13 mouse cellular contexts compared by ENCODE assay signal in genomic region chr8:122763267-122763738, GRCm38 (mm10). TPM values are rescaled to one million over a fixed set of nuclear protein-coding genes. Genes with fewer than 3 reads are reported as not detected.
A peak's percentile ranks its signal among the peaks of the same experiment; 100 is the strongest.
DNase-seq lines count a peak whose midpoint lies in the region; ATAC-seq and TF ChIP-seq lines count a peak whose summit lies in the region.
"Had no signal": no experiment of that assay in that cellular context is flagged by ENCODE, and none has a peak within 500 bp of the region (broad histone marks: within the 10 kb centered on the region; RNA-seq: fewer than 3 reads in every experiment).

No protein-coding gene starts in this region.

- WGBS in heart, embryonic 16.5 days = 60% methylated on average over 14 of the region's 14 CpGs

- peak in 1 of 2 experiments; percentile 60; a peak in 1 of 4 replicates for TF ChIP-seq POLR2A in MEL (IDR thresholded peaks at IDR 0.05; ENCODE audit: control insufficient read depth in 1 of 2, insufficient read depth in 1 of 2, low read depth in 1 of 2, low read length in 2 of 2, poor library complexity in 1 of 2)

- peaks cover 0 to 75% of the 10 kb centered on the region in 2 experiments; a peak in 3 of 4 replicates for H3K36me3 ChIP-seq in MEL (ENCODE audit: control insufficient read depth in 1 of 2, insufficient read depth in 2 of 2, low read length in 2 of 2)
- no peaks in the 10 kb centered on the region for H3K36me3 ChIP-seq in heart, embryonic 16.5 days (ENCODE audit: control insufficient read depth, insufficient read depth)
- H3K36me3 ChIP-seq: forebrain, embryonic 10.5 days; heart, embryonic 15.5 days; limb, embryonic 12.5 days had no signal

- peak overlapping the region; percentile 75 for H3K9ac ChIP-seq in MEL (ENCODE audit: control insufficient read depth, low read depth, low read length, poor library complexity, severe bottlenecking)
- no peak overlapping the region for H3K9ac ChIP-seq in heart, embryonic 16.5 days (ENCODE audit: low read length)
- H3K9ac ChIP-seq: heart, embryonic 15.5 days; limb, embryonic 12.5 days had no signal

- TF ChIP-seq CTCF in MEL (IDR thresholded peaks at IDR 0.05 in 2 of 3, conservative IDR thresholded peaks at IDR 0.05 in 1 of 3; ENCODE audit: control insufficient read depth in 1 of 3, insufficient read depth in 1 of 3, low read depth in 2 of 3, low read length in 3 of 3, poor library complexity in 1 of 3, severe bottlenecking in 1 of 3) = no peak

- no peaks in the 10 kb centered on the region for H3K9me3 ChIP-seq in MEL (replicated peaks; ENCODE audit: insufficient read depth, low read length)
- no peaks in the 10 kb centered on the region for H3K9me3 ChIP-seq in heart, embryonic 16.5 days (replicated peaks; ENCODE audit: control insufficient read depth, low read length)
- H3K9me3 ChIP-seq: forebrain, embryonic 10.5 days; heart, embryonic 15.5 days; limb, embryonic 12.5 days had no signal

- TF ChIP-seq EP300 in MEL (IDR thresholded peaks at IDR 0.05; ENCODE audit: low read depth in 1 of 2, low read length in 2 of 2) = peak; percentile 61 to 90

- peaks cover 26% of the 10 kb centered on the region for H3K79me2 ChIP-seq in MEL (ENCODE audit: control insufficient read depth, insufficient read depth, low read length, poor library complexity)

- DNase-seq in gastrocnemius, adult 18-20 months (ENCODE audit: low spot score) = peak; percentile 22
- DNase-seq in gastrocnemius, adult 8-10 months (ENCODE audit: low spot score in 2 of 2) = no peak
- peak; percentile 92 for DNase-seq in MEL (ENCODE audit: low read depth, low spot score)
- DNase-seq in lung, postnatal 25 days (ENCODE audit: low spot score) = peak; percentile 26
- no peak for DNase-seq in B cell, adult 2 months
- no peak for DNase-seq in cerebellum, postnatal 36 days
- no peak for DNase-seq in left cerebral cortex, postnatal 36 days (ENCODE audit: low spot score in 2 of 2)

- H3K4me3 ChIP-seq in MEL (ENCODE audit: control insufficient read depth in 1 of 2, insufficient read depth in 1 of 2, low read depth in 2 of 2, low read length in 2 of 2) = peak overlapping the region; percentile 61 to 62
- H3K4me3 ChIP-seq in heart, embryonic 16.5 days (ENCODE audit: low read length) = no peak overlapping the region
- H3K4me3 ChIP-seq: forebrain, embryonic 10.5 days; heart, embryonic 15.5 days; layer of hippocampus, adult 2 months; limb, embryonic 12.5 days had no signal

- H3K27me3 ChIP-seq in MEL (ENCODE audit: control insufficient read depth in 1 of 2, insufficient read depth in 2 of 2, low read length in 2 of 2) = no peaks in the 10 kb centered on the region
- no peaks in the 10 kb centered on the region; the same call in none of the 2 replicates for H3K27me3 ChIP-seq in heart, embryonic 16.5 days (ENCODE audit: control insufficient read depth, insufficient read depth, low read length)

- TF ChIP-seq RAD21 in MEL (IDR thresholded peaks at IDR 0.05; ENCODE audit: low read depth, low read length) = no peak

- no peak for ATAC-seq in heart, embryonic 16.5 days (replicated peaks; ENCODE audit: extremely low read depth, insufficient read depth, low FRiP score)

- peak overlapping the region; percentile 95 for H3K27ac ChIP-seq in MEL (ENCODE audit: control insufficient read depth, low read depth, low read length)
- peak overlapping the region; percentile 11; the same call in 1 of the 2 replicates for H3K27ac ChIP-seq in heart, embryonic 16.5 days (ENCODE audit: low read length)
- H3K27ac ChIP-seq: forebrain, embryonic 10.5 days; heart, embryonic 15.5 days; layer of hippocampus, adult 2 months; limb, embryonic 12.5 days had no signal

- no peak overlapping the region for H3K4me2 ChIP-seq in heart, embryonic 16.5 days (ENCODE audit: low read depth, low read length)
- H3K4me2 ChIP-seq: heart, embryonic 15.5 days; limb, embryonic 12.5 days; midbrain, embryonic 11.5 days had no signal

- intact Hi-C loops in left cerebral cortex, postnatal 36 days (cut with DNase I) = no loop called here

- H3K4me1 ChIP-seq in MEL (ENCODE audit: control insufficient read depth in 1 of 2, insufficient read depth in 2 of 2, low read length in 2 of 2) = peaks cover 60 to 76% of the 10 kb centered on the region in 2 experiments
- 0 out of 2 replicates have a peak, but pooled peaks cover 2% of the 10 kb centered on the region for H3K4me1 ChIP-seq in heart, embryonic 16.5 days (ENCODE audit: control insufficient read depth, insufficient read depth, low read length)
- H3K4me1 ChIP-seq: limb, embryonic 12.5 days had no signal

TF ChIP-seq in MEL, 35 proteins besides CTCF, POLR2A, EP300 and RAD21:
- TF ChIP-seq BHLHE40 (IDR thresholded peaks at IDR 0.05; ENCODE audit: borderline replicate concordance, low read depth, low read length) (peak; percentile 83), SMC3 (IDR thresholded peaks at IDR 0.05; ENCODE audit: low read depth, low read length) (no peak; the same call in 1 of the 2 replicates), GABPA (IDR thresholded peaks at IDR 0.05; ENCODE audit: low read depth, low read length) (no peak), CHD1 (IDR thresholded peaks at IDR 0.05; ENCODE audit: low read depth, low read length) (peak; percentile 96), POLR2AphosphoS2 (IDR thresholded peaks at IDR 0.05; ENCODE audit: low read length) (peak; percentile 78), MXI1 (IDR thresholded peaks at IDR 0.05; ENCODE audit: low read depth, low read length) (peak; percentile 80; the same call in 1 of the 2 replicates), SIN3A (IDR thresholded peaks at IDR 0.05; ENCODE audit: low read length) (peak; percentile 93; the same call in 1 of the 2 replicates), RCOR1 (IDR thresholded peaks at IDR 0.05; ENCODE audit: low read depth, low read length) (no peak), NRF1 (IDR thresholded peaks at IDR 0.05; ENCODE audit: insufficient read depth, low read depth, low read length, poor library complexity, severe bottlenecking) (no peak), JUND (IDR thresholded peaks at IDR 0.05; ENCODE audit: low read depth, low read length) (no peak), TAL1 (IDR thresholded peaks at IDR 0.05; ENCODE audit: low read length) (no peak), ZMIZ1 (IDR thresholded peaks at IDR 0.05; ENCODE audit: low read depth, low read length) (peak; percentile 70; the same call in 1 of the 2 replicates), TCF12 (IDR thresholded peaks at IDR 0.05; ENCODE audit: low read depth, low read length) (peak; percentile 84), MAFK (IDR thresholded peaks at IDR 0.05; ENCODE audit: borderline replicate concordance, low read depth, low read length) (peak; percentile 51; the same call in 1 of the 2 replicates), MYB (IDR thresholded peaks at IDR 0.05; ENCODE audit: low read depth, low read length) (peak; percentile 53; the same call in 1 of the 2 replicates), TBP (IDR thresholded peaks at IDR 0.05; ENCODE audit: low read depth, low read length) (peak; percentile 72; the same call in 1 of the 2 replicates), KAT2A (conservative IDR thresholded peaks at IDR 0.05; ENCODE audit: low read depth, low read length) (peak; percentile 49; the same call in 1 of the 2 replicates), HCFC1 (IDR thresholded peaks at IDR 0.05; ENCODE audit: low read depth, low read length) (peak; percentile 78), MAZ (IDR thresholded peaks at IDR 0.05; ENCODE audit: low read depth, low read length) (peak; percentile 96), NELFE (IDR thresholded peaks at IDR 0.05; ENCODE audit: low read depth, low read length) (peak; percentile 53), UBTF (IDR thresholded peaks at IDR 0.05; ENCODE audit: borderline replicate concordance, insufficient read depth, low read depth, low read length) (no peak), MYC (IDR thresholded peaks at IDR 0.05; ENCODE audit: low read depth, low read length) (peak; percentile 46; the same call in 1 of the 2 replicates), ZKSCAN1 (IDR thresholded peaks at IDR 0.05; ENCODE audit: low read depth, low read length) (0 out of 2 replicates have a peak, but pooled peaks have one; percentile 11), GATA1 (IDR thresholded peaks at IDR 0.05; ENCODE audit: low read depth, low read length) (peak; percentile 83), CHD2 (IDR thresholded peaks at IDR 0.05; ENCODE audit: low read length) (peak; percentile 88), USF2 (IDR thresholded peaks at IDR 0.05; ENCODE audit: borderline replicate concordance in 1 of 2, insufficient read depth in 1 of 2, low read depth in 1 of 2, low read length in 2 of 2) (no peak), POLR2AphosphoS5 (IDR thresholded peaks at IDR 0.05; ENCODE audit: borderline replicate concordance, low read depth, low read length) (no peak), E2F4 (IDR thresholded peaks at IDR 0.05; ENCODE audit: borderline replicate concordance, low read depth, low read length) (no peak), ETS1 (IDR thresholded peaks at IDR 0.05; ENCODE audit: low read depth, low read length) (peak; percentile 97), USF1 (IDR thresholded peaks at IDR 0.05; ENCODE audit: low read depth, low read length) (no peak), ELF1 (IDR thresholded peaks at IDR 0.05; ENCODE audit: low read depth, low read length) (peak; percentile 93), ZNF384 (IDR thresholded peaks at IDR 0.05; ENCODE audit: low read depth, low read length) (peak; percentile 99), MAX (IDR thresholded peaks at IDR 0.05; ENCODE audit: low read length) (peak; percentile 42; the same call in 1 of the 2 replicates), MEF2A (IDR thresholded peaks at IDR 0.05; ENCODE audit: extremely low read depth, insufficient replicate concordance, low read depth, low read length, poor library complexity, severe bottlenecking) (no peak), ZC3H11A (IDR thresholded peaks at IDR 0.05; ENCODE audit: low read depth, low read length) (0 out of 2 replicates have a peak, but pooled peaks have one; percentile 10)
TF ChIP-seq in MEL: peak in this region for 23.

RNA-seq across cellular contexts. Expression of gene Acsf3, which starts 12.0 kb away (rescaled TPM):
- 10 to 100 TPM; 12.4 to 12.9 TPM for total RNA-seq in gastrocnemius, adult 18-20 months (2021)
- total RNA-seq in gastrocnemius, adult 8-10 months (2022) = 10 to 100 TPM; 10.5 to 13.1 (median 11.5) TPM
- 17.8 and 19.4 TPM in 2 replicates for total RNA-seq in MEL (2012; rRNA removed)
- 10 to 100 TPM in 1 of 2 experiments, not detected in 1; 37.2 TPM for polyA plus RNA-seq in MEL (2012; ENCODE audit: insufficient read depth in 1 of 2, insufficient read length in 2 of 2, low read depth in 1 of 2, low replicate concordance in 2 of 2, missing spikeins in 1 of 2)
- 14.9 and 17.2 TPM in 2 replicates for polyA plus RNA-seq in heart, embryonic 16.5 days (2015; fragmentation: Nextera tagmentation; extraction: Ambion mirVana)
- 10 to 100 TPM; 20.5 to 23.9 TPM for total RNA-seq in left cerebral cortex, postnatal 36 days (2021)

Comparison
In these comparisons a context has a peak if more than half of its experiments do, and no peak if none do; other contexts are left out.
1. DNase-seq: peak in gastrocnemius, adult 18-20 months (single experiment), MEL (single experiment) and lung, postnatal 25 days (single experiment); none in gastrocnemius, adult 8-10 months (0 of 2), B cell, adult 2 months (0 of 2), cerebellum, postnatal 36 days (0 of 2) and left cerebral cortex, postnatal 36 days (0 of 2).